Mouse (Mus musculus): ENCODE data around the gene Josd1. TPM values are rescaled to one million over a fixed set of nuclear protein-coding genes. Genes with fewer than 3 reads are reported as not detected.
A peak's percentile ranks its signal among the peaks of the same experiment; 100 is the strongest.

Josd1 gene
- polyA plus RNA-seq (2015; fragmentation: Nextera tagmentation; extraction: Ambion mirVana), result 18.4 and 20.6 TPM in 2 replicates

GRCm38 (mm10) chr15:79687646-79688267 is at the start of gene Josd1:
TSS of gene Josd1 (minus strand) at chr15:79687919.
- H3K36me3 ChIP-seq, result no peaks in the 10 kb centered on the region
- H3K27ac ChIP-seq, result peak within 1 kb of the TSS; percentile 95
- H3K4me1 ChIP-seq (replicated peaks), result peaks cover 70% of the 10 kb centered on the region
- peak within 1 kb of the TSS; percentile 96 for H3K9ac ChIP-seq (replicated peaks)
- peak within 1 kb of the TSS; percentile 94 for H3K4me3 ChIP-seq (replicated peaks)
- no peaks in the 10 kb centered on the region for H3K27me3 ChIP-seq
- WGBS, result under 1% methylated on average over 64 of the region's 72 CpGs
- H3K4me2 ChIP-seq (replicated peaks), result peak within 1 kb of the TSS; percentile 88
- no peaks in the 10 kb centered on the region for H3K9me3 ChIP-seq
- ATAC-seq, result peak; percentile 48

DNA sequence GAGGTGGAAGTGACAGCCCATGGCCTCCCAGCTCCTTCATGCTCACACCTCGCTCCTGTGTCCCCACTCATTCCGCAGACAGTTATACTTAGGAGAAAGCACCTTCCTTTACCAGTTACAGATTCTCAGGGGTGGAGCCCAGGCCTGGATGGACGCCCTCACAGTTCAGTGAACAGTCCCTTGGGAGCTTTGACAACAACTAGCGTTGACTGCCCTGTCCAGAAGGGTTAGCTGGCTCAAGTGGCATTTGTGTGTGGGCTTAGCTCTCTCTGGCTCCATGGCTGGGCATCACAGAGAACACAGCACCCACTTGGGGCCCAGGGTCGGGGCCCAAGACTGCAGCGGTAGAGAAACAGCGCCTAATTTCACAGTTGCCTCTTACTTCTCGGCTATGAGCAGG is 46.6 kb upstream of the Josd1 start:
- H3K4me2 ChIP-seq (replicated peaks), result no peak overlapping the region
- peaks cover 93% of the 10 kb centered on the region for H3K36me3 ChIP-seq
- 87% methylated on average over 8 of the region's 8 CpGs for WGBS
- no peak overlapping the region for H3K4me3 ChIP-seq (replicated peaks)
- H3K27ac ChIP-seq, result no peak overlapping the region
- H3K9ac ChIP-seq (replicated peaks), result no peak overlapping the region
- H3K27me3 ChIP-seq, result no peaks in the 10 kb centered on the region
- ATAC-seq, result no peak
- H3K9me3 ChIP-seq, result no peaks in the 10 kb centered on the region
- peaks cover 8% of the 10 kb centered on the region; the same call in 1 of the 2 replicates for H3K4me1 ChIP-seq (replicated peaks)

DNA sequence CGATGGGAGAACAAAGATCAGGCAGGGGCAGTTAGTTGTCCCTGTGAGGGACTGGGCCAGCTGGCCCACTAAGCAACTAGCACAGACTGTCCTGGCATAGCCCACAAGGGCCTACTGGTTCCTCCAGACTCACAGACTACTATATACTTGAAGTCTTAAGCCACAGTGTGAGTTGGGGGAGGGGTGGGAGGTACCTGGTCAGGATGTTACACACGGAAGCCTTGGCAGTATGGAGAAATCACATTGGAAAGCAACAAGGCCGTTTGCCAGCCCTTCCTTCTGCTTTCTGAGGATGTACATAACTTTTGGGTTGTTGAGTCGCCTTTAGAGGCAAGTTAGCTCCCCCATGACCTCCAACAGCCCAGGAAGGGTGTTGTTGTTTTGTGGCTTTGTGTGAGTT is 45.9 kb upstream of the Josd1 start:
- H3K27me3 ChIP-seq, result no peaks in the 10 kb centered on the region
- no peak overlapping the region for H3K4me3 ChIP-seq (replicated peaks)
- H3K9me3 ChIP-seq, result no peaks in the 10 kb centered on the region
- no peak for ATAC-seq
- H3K9ac ChIP-seq (replicated peaks), result no peak overlapping the region
- no peak overlapping the region for H3K4me2 ChIP-seq (replicated peaks)
- peaks cover 93% of the 10 kb centered on the region for H3K36me3 ChIP-seq
- no peak overlapping the region for H3K27ac ChIP-seq
- H3K4me1 ChIP-seq (replicated peaks), result peaks cover 3% of the 10 kb centered on the region; the same call in 1 of the 2 replicates
- WGBS, result 86% methylated on average over 4 of the region's 4 CpGs

- Histone ChIP-seq H3K9me3 (no peaks in the 10 kb centered on the region), H3K27me3 (no peaks in the 10 kb centered on the region), H3K4me1 (replicated peaks) (no peaks in the 10 kb centered on the region), H3K4me2 (replicated peaks) (no peak overlapping the region), H3K4me3 (replicated peaks) (no peak overlapping the region), H3K36me3 (peaks cover 93% of the 10 kb centered on the region), H3K9ac (replicated peaks) (no peak overlapping the region), H3K27ac (no peak overlapping the region)
- ATAC-seq, result no peak
- whole genome bisulfite sequencing, result 97% methylated on average over 8 of the region's 8 CpGs
These were observed 45.5 kb upstream of the Josd1 start for GRCm38 (mm10) chr15:79733192-79733591.

DNA sequence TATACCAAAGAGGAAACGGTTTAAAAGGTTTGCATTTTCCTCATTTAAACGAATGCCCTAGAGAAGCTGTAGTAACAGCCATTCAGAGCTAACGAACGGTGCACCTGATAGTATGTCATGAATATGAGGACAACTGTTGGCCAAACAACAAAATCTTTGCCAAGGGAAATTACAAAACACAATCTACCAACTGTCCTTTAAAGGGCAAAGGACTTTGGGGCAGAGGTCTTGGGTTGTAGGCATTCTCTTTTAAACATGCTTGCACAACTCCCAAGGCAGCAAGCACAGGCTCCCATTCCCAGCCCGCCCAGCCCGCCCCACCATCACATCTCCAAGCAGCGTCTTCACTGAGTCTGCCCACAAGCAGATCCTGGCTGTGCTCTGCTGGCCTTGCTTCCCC is 43.8 kb upstream of the Josd1 start:
- Histone ChIP-seq H3K4me3 (replicated peaks) (no peak overlapping the region), H3K9ac (replicated peaks) (no peak overlapping the region), H3K9me3 (no peaks in the 10 kb centered on the region), H3K27ac (no peak overlapping the region), H3K27me3 (no peaks in the 10 kb centered on the region), H3K36me3 (peaks cover 93% of the 10 kb centered on the region), H3K4me1 (replicated peaks) (no peaks in the 10 kb centered on the region), H3K4me2 (replicated peaks) (no peak overlapping the region)
- 92% methylated on average over 7 of the region's 7 CpGs for WGBS
- ATAC-seq, result no peak

- no peak overlapping the region for H3K4me3 ChIP-seq (replicated peaks)
- no peaks in the 10 kb centered on the region for H3K9me3 ChIP-seq
- H3K27me3 ChIP-seq, result no peaks in the 10 kb centered on the region
- H3K9ac ChIP-seq (replicated peaks), result no peak overlapping the region
- WGBS, result 91% methylated on average over 10 of the region's 10 CpGs
- ATAC-seq, result no peak
- H3K27ac ChIP-seq, result no peak overlapping the region
- no peak overlapping the region for H3K4me2 ChIP-seq (replicated peaks)
- no peaks in the 10 kb centered on the region for H3K4me1 ChIP-seq (replicated peaks)
- peaks cover 93% of the 10 kb centered on the region for H3K36me3 ChIP-seq
These were observed 41.1 kb upstream of the Josd1 start for GRCm38 (mm10) chr15:79728731-79729388.

- 0 out of 2 replicates have a peak overlapping the region, but pooled peaks have one; percentile 1 for H3K9ac ChIP-seq (replicated peaks)
- WGBS, result 53% methylated on average over 5 of the region's 5 CpGs
These were observed 40.6 kb upstream of the Josd1 start for GRCm38 (mm10) chr15:79728311-79728710.

DNA sequence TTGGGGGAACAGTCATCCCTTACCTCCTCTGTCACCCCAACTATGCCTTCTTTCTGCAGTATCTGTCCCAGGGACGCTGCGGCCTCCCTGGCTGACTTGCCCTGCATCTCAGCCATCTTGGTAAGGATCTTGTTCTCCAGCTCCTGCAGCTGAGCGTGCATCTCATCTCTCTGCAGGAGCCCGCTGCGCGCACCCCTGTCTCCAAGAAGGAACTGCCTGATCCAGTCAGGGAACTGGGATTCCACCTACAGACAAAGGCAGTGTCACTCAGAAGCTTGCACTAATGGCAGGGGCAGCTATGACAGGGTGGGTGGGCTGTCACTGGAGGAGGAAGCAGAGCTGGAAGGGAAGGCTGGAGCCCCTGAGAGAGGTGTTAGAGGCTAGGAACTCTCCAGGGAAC is 40.1 kb upstream of the Josd1 start:
- WGBS, result 77% methylated on average over 6 of the region's 6 CpGs
- peaks cover 87% of the 10 kb centered on the region for H3K36me3 ChIP-seq

More at GRCm38 (mm10) chr15:79728311-79728710, 40.6 kb upstream of the Josd1 start:
- Histone ChIP-seq H3K4me3 (replicated peaks) (no peak overlapping the region), H3K36me3 (peaks cover 92% of the 10 kb centered on the region), H3K27me3 (no peaks in the 10 kb centered on the region), H3K4me1 (replicated peaks) (no peaks in the 10 kb centered on the region), H3K4me2 (replicated peaks) (no peak overlapping the region), H3K27ac (0 out of 2 replicates have a peak overlapping the region, but pooled peaks have one; percentile 19), H3K9me3 (no peaks in the 10 kb centered on the region)
- ATAC-seq, result no peak

DNA sequence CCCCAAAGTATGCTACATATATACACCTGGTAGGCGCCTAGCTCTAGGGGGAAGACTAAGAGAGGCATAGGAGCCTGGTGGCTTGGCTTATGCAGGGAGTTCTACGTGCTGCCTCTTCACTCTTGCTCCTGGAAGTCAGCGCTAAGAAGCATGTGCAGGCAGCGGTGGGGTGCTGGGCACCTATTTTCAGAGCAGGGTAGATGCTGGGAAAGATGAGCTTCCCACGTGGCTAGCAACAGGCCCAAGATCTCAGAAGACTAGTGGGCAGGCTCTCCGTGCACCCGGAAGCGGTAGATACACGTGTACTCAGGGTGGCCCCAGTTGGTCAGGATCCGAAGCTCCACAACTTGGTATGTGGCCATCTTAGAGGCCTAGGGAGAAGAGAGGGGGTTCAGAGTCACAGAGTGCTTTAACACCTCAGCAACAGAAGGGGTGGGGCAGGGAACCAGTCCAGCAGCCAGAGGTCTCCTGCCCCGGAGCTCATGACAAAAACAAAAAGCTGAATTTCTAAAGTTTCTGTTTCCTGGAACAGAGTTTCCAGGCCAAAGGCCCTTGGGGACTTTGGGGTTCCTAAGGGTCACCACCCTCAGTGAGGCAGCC is 37.6 kb upstream of the Josd1 start:
- Histone ChIP-seq H3K4me1 (replicated peaks) (no peaks in the 10 kb centered on the region), H3K27ac (no peak overlapping the region), H3K9ac (replicated peaks) (no peak overlapping the region), H3K27me3 (no peaks in the 10 kb centered on the region), H3K36me3 (peaks cover 79% of the 10 kb centered on the region), H3K4me2 (replicated peaks) (no peak overlapping the region), H3K9me3 (no peaks in the 10 kb centered on the region), H3K4me3 (replicated peaks) (no peak overlapping the region)
- WGBS, result 93% methylated on average over 11 of the region's 11 CpGs
- ATAC-seq, result no peak

More for the DNA sequence above, 40.1 kb upstream of the Josd1 start:
- no peak for ATAC-seq
- Histone ChIP-seq H3K4me1 (replicated peaks) (no peaks in the 10 kb centered on the region), H3K27me3 (no peaks in the 10 kb centered on the region), H3K4me3 (replicated peaks) (no peak overlapping the region), H3K27ac (0 out of 2 replicates have a peak overlapping the region, but pooled peaks have one; percentile 19), H3K4me2 (replicated peaks) (no peak overlapping the region), H3K9me3 (no peaks in the 10 kb centered on the region), H3K9ac (replicated peaks) (0 out of 2 replicates have a peak overlapping the region, but pooled peaks have one; percentile 1)

DNA sequence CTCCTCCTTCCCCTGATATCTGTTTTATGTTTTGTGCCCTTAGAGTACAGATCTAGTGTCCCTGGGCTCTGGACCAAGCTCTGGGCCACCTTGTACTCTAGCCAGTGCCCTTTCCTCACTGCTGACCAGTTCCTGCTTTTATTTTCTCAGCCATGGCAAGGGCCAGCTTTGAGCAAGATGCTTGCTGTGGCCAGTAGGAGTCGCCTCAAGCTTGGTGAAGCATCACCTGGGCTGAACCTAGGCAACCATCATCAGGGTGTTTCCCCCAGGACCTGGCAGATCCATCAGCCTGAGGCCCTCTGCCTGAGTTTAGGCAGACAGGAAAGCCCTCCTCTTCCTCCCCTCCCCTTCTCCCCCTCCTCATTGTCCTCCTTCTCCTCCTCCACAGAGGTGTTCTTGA is 35.7 kb upstream of the Josd1 start:
- H3K36me3 ChIP-seq, result peaks cover 79% of the 10 kb centered on the region

DNA sequence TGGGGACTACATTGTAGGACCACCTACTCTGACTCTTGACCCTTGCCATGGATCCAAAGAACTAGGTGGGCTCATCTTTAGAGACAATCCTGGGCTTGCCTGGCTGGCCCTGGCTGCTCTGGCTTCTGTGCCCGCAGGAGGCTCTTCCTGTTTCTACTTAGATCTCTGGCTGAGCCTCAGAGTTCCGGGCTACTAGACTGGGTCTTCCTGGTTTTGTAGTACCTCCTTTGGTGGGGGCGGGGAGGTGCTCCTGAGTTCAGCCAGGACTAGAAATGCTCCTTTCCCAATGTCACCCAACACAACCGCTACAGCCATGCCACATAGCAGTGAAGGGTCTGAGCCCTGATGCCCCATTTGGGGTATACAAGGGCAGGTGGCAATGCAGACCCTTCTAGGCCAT is 33.1 kb upstream of the Josd1 start:
- peaks cover 79% of the 10 kb centered on the region for H3K36me3 ChIP-seq
- 89% methylated on average over 4 of the region's 4 CpGs for WGBS

More for the DNA sequence above, 35.7 kb upstream of the Josd1 start:
- Histone ChIP-seq H3K27me3 (no peaks in the 10 kb centered on the region), H3K4me1 (replicated peaks) (no peaks in the 10 kb centered on the region), H3K4me3 (replicated peaks) (no peak overlapping the region), H3K4me2 (replicated peaks) (no peak overlapping the region), H3K9me3 (no peaks in the 10 kb centered on the region), H3K27ac (peak overlapping the region; percentile 56; the same call in 1 of the 2 replicates), H3K9ac (replicated peaks) (no peak overlapping the region)
- ATAC-seq, result peak; percentile 51; the same call in 1 of the 2 replicates
- 14% methylated on average over 1 of the region's 1 CpGs for WGBS

GRCm38 (mm10) chr15:79720267-79720666 is 32.5 kb upstream of the Josd1 start:
- Histone ChIP-seq H3K36me3 (peaks cover 79% of the 10 kb centered on the region), H3K4me1 (replicated peaks) (no peaks in the 10 kb centered on the region), H3K4me3 (replicated peaks) (no peak overlapping the region), H3K27ac (no peak overlapping the region), H3K4me2 (replicated peaks) (no peak overlapping the region), H3K9me3 (no peaks in the 10 kb centered on the region), H3K27me3 (no peaks in the 10 kb centered on the region), H3K9ac (replicated peaks) (no peak overlapping the region)
- ATAC-seq, result no peak
- 95% methylated on average over 8 of the region's 8 CpGs for WGBS

More for the DNA sequence above, 33.1 kb upstream of the Josd1 start:
- Histone ChIP-seq H3K9ac (replicated peaks) (no peak overlapping the region), H3K4me1 (replicated peaks) (no peaks in the 10 kb centered on the region), H3K4me3 (replicated peaks) (no peak overlapping the region), H3K4me2 (replicated peaks) (no peak overlapping the region), H3K27ac (no peak overlapping the region), H3K9me3 (no peaks in the 10 kb centered on the region), H3K27me3 (no peaks in the 10 kb centered on the region)
- ATAC-seq, result no peak

All from midbrain, embryonic 13.5 days (tissue).